Mouse (Mus musculus): ENCODE measurements around the gene Cfap69.

Gene Cfap69

GRCm38 (mm10) chr5:5657932-5658331 lies 6.1 kb downstream of the Cfap69 start:
- DNase-seq (ENCODE audit: low spot score in 2 of 2), result no peak

GRCm38 (mm10) chr5:5648817-5649569 lies 15.0 kb downstream of the Cfap69 start:
- peak; percentile 58 to 88 for DNase-seq (ENCODE audit: low spot score in 2 of 2)

GRCm38 (mm10) chr5:5646173-5646572 lies 17.9 kb downstream of the Cfap69 start:
- no peak for DNase-seq (ENCODE audit: low spot score in 2 of 2)

GRCm38 (mm10) chr5:5638496-5638895 lies 25.5 kb downstream of the Cfap69 start:
- DNase-seq (ENCODE audit: low spot score in 2 of 2), result no peak

GRCm38 (mm10) chr5:5625491-5625890 lies 38.5 kb downstream of the Cfap69 start:
- DNase-seq (ENCODE audit: low spot score in 2 of 2), result no peak

DNA sequence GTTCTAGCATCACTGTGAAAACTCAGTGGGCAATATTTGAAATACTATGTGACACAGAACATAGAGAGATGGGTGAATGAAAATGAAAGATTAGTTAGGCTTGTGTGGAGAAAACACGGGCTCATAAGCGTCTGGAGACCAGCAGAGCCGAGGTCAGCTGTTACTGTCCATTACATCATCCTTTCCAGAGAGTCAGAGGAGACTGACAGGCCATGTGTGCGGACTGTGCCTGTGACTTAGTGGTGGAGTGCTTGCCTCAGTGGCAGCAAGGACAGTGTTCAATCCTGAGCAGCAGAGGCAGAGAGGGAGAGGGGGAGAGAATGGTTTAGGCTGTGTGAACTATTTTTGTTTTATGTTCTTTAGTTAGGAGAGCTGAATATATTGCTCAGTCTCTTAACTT lies 45.7 kb downstream of the Cfap69 start:
- no peak for DNase-seq (ENCODE audit: low spot score in 2 of 2)

DNA sequence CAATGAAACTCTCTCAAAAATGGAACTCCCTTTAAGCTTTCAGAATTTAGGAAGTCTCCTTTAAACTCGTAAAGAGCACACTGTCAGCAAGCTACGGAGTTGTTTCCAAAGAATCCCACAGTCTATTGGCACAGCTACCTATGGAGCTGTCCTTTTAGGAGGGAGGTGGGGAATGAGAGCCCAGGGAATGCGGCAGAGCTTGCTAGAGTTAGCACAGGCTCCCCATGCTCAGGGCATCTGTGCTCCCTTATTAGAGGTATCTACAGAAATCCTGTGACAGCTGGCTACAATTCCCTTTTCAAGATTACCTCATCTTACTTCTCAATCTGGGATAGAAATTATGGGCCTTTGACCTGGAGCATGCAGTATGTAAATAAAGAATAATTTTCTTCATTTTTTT lies 53.5 kb downstream of the Cfap69 start:
- DNase-seq (ENCODE audit: low spot score in 2 of 2), result no peak

DNA sequence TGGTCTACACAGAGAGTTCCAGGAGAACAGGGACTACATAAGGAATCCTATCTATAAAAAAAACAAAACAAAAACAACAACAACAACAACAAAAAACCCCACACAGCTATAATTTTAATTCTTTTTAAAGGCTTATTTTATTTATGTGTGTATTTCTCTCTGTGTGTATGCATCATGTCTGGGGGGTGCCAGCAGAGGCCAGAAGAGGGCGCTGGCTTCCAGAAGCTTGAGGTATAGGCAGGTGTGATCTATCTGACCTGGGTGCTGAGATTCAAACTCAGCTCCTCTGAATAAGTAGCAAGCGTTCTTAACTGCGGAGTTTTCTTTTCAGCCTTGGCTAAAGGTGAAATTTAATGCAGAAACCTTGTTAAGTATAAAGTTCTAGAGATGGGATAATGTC lies 76.4 kb downstream of the Cfap69 start:
- DNase-seq (ENCODE audit: low spot score in 2 of 2), result no peak

DNA sequence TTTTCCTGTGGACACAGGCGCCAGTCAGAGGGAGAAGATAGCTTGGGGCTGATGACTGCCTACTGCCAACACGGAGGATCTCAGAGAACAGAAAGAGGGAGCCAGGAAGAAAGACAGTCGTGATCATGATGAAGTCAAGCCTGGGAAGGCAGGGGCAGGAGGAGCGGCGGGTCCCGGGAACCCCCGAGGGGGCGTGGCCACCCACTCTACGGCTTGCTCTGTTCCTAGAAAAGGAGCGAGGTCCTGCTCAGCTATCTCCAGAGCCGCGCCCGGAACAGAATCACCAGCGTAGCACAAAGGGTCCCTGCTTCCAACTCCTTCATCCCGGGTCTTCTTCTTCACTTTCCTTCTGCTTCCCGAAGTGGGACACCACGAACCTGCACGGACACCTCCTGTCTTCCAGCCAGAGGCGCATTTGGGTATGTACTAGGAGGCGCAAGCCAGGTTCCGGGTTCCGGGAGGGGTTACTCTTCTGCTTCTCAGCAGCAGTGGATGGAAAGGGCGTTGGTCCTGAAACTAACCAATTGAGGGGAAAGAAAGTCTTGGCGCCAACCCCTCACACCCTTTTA lies 90.2 kb downstream of the Cfap69 start, which contains the start of gene Gm8773:
Gene Gm8773 (plus strand): TSS at position 51 of the 569 bp plus-strand sequence.
- peak in 1 of 2 experiments; percentile 7 for DNase-seq (ENCODE audit: low spot score in 2 of 2)

DNA sequence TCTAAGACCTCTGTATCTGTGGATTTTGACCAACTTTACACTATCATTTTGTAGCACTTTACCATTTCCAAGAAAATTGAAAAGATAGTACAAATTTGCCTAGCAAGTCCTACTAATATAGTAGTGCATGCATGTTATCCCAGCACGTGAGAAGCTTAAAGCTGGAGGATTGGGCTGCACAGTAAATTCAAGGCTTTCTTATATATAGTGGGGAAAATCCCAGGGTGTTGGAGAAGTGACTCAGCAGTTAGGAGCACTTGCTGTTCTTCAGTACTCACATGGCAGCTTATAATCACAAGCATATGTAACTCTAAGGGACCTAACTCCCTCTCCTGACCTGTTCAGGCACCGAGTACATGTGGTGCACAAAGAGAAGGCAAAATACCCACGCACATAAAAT lies 101.6 kb downstream of the Cfap69 start:
- DNase-seq (ENCODE audit: low spot score in 2 of 2), result no peak

GRCm38 (mm10) chr5:5561041-5561706 lies 102.9 kb downstream of the Cfap69 start:
- no peak for DNase-seq (ENCODE audit: low spot score in 2 of 2)

GRCm38 (mm10) chr5:5559798-5560197 lies 104.2 kb downstream of the Cfap69 start:
- DNase-seq (ENCODE audit: low spot score in 2 of 2), result no peak

DNA sequence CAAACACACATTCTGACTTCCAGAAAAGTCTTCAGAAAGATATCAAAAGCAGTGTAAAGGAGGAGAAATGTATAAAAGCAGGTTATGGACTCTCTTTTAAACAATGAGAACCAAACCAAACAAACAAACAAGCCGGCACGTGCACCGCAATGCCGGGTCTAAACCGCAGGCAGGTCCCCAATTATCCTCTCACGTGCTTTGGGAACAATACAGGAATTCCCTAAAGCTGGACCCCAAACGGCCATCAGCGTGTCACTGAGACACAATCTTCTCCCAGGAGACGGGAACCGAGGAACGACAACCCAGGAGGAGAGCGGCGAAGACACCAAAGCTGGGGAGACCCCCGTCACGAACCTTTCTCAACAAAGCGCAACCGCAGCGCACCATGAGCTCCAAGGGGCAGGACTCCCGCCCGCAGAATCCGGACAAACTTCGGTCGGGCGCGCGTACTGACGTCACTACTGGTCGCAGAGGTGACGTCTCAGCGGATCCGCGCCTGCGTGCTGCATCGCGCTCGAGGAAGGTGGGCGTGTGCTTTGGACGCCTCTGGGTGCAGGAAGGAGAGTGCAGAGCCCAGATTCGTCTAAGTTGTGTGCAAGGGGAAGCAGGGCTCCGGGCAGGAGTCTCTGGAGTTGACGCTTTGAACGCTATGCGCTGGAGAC lies 104.8 kb downstream of the Cfap69 start, which contains the start of gene Gtpbp10:
Gene Gtpbp10 (minus strand): TSS at position 460 of the 662 bp plus-strand sequence.
- peak; percentile 73 to 93 for DNase-seq (ENCODE audit: low spot score in 2 of 2)

- no peak for DNase-seq (ENCODE audit: low spot score in 2 of 2)
Observed at GRCm38 (mm10) chr5:5551110-5551509, 112.9 kb downstream of the Cfap69 start.

GRCm38 (mm10) chr5:5540385-5540784 lies 123.7 kb downstream of the Cfap69 start:
- DNase-seq (ENCODE audit: low spot score in 2 of 2), result no peak

- DNase-seq (ENCODE audit: low spot score in 2 of 2), result no peak
Observed at GRCm38 (mm10) chr5:5539771-5540170, 124.3 kb downstream of the Cfap69 start.

DNA sequence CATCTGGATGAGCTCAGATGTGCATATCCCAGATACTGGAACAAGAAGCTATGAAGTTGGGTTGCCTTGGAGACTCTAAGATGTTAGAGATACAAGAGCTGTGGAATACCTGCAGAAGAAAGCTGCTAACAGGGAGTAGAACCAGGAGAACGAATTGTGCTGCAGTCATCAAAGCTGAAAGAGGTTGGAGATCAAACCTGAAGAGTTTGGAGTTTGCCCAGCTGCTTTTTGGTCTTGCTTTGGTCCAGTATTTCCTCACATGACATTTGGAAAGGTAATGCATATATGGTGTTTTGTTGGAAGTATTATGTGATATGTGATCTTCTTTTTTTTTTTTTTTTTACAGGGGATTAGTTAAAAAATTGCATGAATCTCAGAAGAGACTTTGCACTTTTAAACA lies 127.9 kb downstream of the Cfap69 start:
- no peak for DNase-seq (ENCODE audit: low spot score in 2 of 2)

- no peak for DNase-seq (ENCODE audit: low spot score in 2 of 2)
Observed at GRCm38 (mm10) chr5:5533656-5534420, 130.2 kb downstream of the Cfap69 start.

Measured in left cerebral cortex, adult 9 months (tissue).